Mouse (Mus musculus): ENCODE measurements around the gene Pds5a. TPM values are rescaled to one million over a fixed set of nuclear protein-coding genes. Genes with fewer than 3 reads are reported as not detected.

Gene Pds5a
- polyA plus RNA-seq, 1 experiment from 2014 or later, result 31.2 TPM

DNA sequence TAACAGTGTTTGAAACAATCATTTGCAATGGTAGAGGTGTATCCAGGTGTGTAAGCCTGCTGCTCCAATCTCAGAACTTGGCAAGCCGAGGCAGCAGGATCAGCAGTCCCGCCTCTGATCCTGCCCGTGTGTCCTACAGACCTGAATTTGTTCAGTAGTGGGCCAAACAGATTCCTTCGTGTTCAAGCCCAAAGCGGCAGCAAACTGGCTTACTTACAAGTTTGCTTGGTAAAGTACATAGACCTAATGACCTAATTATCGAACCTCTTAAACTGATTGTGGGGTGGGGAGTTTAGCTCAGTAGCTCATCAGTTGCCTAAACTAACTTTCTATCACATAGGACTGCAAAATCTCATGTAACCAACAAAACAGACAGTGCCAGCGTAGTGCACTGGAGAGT lies 98.4 kb downstream of the Pds5a start:
- H3K9me3 ChIP-seq (ENCODE audit: control insufficient read depth, low read length), result no peaks in the 10 kb centered on the region
- H3K36me3 ChIP-seq (ENCODE audit: control insufficient read depth, insufficient read depth, low read length), result no peaks in the 10 kb centered on the region
- WGBS, result 90% methylated on average over 7 of the region's 7 CpGs
- H3K27ac ChIP-seq (ENCODE audit: low read length), result no peak overlapping the region
- no peak overlapping the region for H3K4me3 ChIP-seq (ENCODE audit: low read length)
- no peak for ATAC-seq
- no peaks in the 10 kb centered on the region for H3K4me1 ChIP-seq (ENCODE audit: control insufficient read depth, insufficient read depth, low read length)
- H3K27me3 ChIP-seq (replicated peaks; ENCODE audit: control insufficient read depth, insufficient read depth, low read length), result no peaks in the 10 kb centered on the region
- H3K9ac ChIP-seq (ENCODE audit: low read depth, low read length), result no peak overlapping the region
- H3K4me2 ChIP-seq (ENCODE audit: low read depth, low read length), result no peak overlapping the region

DNA sequence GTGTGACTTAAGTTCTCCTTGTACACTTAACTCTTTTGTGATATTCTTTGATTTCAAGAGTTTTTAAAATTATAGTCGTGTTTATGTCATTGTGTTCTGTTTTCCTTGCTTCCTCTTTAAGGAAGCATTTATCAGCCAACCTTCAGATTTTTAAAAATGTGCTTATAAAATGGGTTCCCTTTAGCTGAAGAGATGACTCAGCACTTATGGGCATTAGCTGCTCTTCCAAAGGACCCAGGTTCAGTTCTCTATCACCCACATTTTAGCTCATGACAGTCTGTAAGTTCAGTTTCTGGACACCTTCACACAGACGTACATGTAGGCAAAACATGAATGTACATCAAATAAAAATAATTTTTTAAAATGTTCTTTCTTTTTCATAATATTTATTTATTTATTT lies 105.7 kb downstream of the Pds5a start:
- Histone ChIP-seq H3K4me1 (ENCODE audit: control insufficient read depth, insufficient read depth, low read length) (no peaks in the 10 kb centered on the region), H3K4me3 (ENCODE audit: low read length) (no peak overlapping the region), H3K9ac (ENCODE audit: low read depth, low read length) (no peak overlapping the region), H3K27me3 (replicated peaks; ENCODE audit: control insufficient read depth, insufficient read depth, low read length) (no peaks in the 10 kb centered on the region), H3K9me3 (ENCODE audit: control insufficient read depth, low read length) (no peaks in the 10 kb centered on the region), H3K27ac (ENCODE audit: low read length) (no peak overlapping the region), H3K36me3 (ENCODE audit: control insufficient read depth, insufficient read depth, low read length) (no peaks in the 10 kb centered on the region), H3K4me2 (ENCODE audit: low read depth, low read length) (no peak overlapping the region)
- WGBS, result 91% methylated on average over 2 of the region's 2 CpGs
- no peak for ATAC-seq

DNA sequence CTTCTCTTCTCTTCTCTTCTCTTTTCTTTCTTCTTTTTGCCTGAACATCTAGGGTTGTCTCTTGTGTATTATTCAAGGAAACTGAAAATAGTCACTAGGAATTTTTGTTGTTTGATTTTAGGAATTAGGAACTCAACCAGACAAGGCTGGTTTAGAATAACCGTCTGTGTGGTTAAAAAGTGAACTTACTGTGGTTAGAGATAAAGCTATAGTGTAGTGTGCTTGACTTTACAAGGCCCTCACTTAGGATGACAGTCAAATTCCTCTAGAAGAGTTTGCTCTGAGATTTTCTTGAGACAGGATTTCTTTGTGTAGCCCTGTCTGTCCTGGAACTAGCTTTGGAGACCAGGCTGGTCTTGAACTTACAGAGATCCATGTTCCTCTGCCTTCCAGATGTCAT lies 107.9 kb downstream of the Pds5a start:
- Histone ChIP-seq H3K27me3 (replicated peaks; ENCODE audit: control insufficient read depth, insufficient read depth, low read length) (no peaks in the 10 kb centered on the region), H3K9me3 (ENCODE audit: control insufficient read depth, low read length) (no peaks in the 10 kb centered on the region), H3K4me2 (ENCODE audit: low read depth, low read length) (no peak overlapping the region), H3K4me1 (ENCODE audit: control insufficient read depth, insufficient read depth, low read length) (no peaks in the 10 kb centered on the region), H3K36me3 (ENCODE audit: control insufficient read depth, insufficient read depth, low read length) (no peaks in the 10 kb centered on the region), H3K9ac (ENCODE audit: low read depth, low read length) (no peak overlapping the region), H3K4me3 (ENCODE audit: low read length) (no peak overlapping the region), H3K27ac (ENCODE audit: low read length) (no peak overlapping the region)
- no peak for ATAC-seq
- 80% methylated on average over 1 of the region's 1 CpGs for WGBS

DNA sequence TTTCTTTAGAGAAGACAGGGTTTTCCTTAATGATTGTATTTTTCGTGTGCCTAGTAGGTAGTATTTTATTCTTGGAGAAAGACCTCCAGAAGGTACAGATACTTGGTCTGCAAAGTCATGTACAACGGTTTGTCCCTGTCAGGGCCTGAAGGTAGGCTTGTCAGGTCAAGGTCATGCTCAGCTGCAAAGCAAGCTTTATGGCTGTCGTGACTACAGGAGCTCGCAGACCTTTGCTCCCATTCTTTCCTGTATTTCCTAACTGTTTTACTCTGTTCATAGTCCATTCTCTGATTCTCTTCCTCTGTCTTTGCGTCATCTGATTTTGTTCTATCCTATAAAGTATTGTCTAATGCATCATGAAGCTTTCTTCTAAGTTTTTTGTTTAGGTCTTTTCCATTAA lies 111.8 kb downstream of the Pds5a start:
- Histone ChIP-seq H3K4me3 (ENCODE audit: low read length) (no peak overlapping the region), H3K9me3 (ENCODE audit: control insufficient read depth, low read length) (no peaks in the 10 kb centered on the region), H3K4me1 (ENCODE audit: control insufficient read depth, insufficient read depth, low read length) (no peaks in the 10 kb centered on the region), H3K27ac (ENCODE audit: low read length) (no peak overlapping the region), H3K27me3 (replicated peaks; ENCODE audit: control insufficient read depth, insufficient read depth, low read length) (no peaks in the 10 kb centered on the region), H3K4me2 (ENCODE audit: low read depth, low read length) (no peak overlapping the region), H3K36me3 (ENCODE audit: control insufficient read depth, insufficient read depth, low read length) (no peaks in the 10 kb centered on the region), H3K9ac (ENCODE audit: low read depth, low read length) (no peak overlapping the region)
- 67% methylated on average over 5 of the region's 5 CpGs for WGBS
- ATAC-seq, result peak; percentile 90

DNA sequence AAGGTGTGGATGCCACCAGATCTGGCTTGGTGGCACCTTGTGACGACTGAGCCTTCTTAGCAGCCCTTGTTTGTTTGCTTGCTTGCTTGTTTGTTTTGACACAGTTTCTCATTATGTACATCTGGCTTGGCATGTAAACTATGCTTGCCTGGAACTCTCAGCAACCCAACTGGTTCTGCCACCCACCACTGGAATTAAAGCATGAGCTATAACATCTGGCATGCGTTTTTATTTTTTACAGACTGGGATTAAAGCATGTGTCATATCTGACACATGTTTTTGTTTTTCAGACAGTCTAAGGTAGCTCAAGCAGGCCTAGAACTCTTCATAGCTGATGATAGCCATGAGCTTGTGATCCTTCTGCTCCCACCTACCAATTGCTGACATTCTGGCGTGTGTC lies 119.5 kb downstream of the Pds5a start:
- no peak overlapping the region for H3K4me3 ChIP-seq (ENCODE audit: low read length)
- H3K27me3 ChIP-seq (replicated peaks; ENCODE audit: control insufficient read depth, insufficient read depth, low read length), result no peaks in the 10 kb centered on the region
- no peak for ATAC-seq
- 77% methylated on average over 3 of the region's 3 CpGs for WGBS
- H3K9me3 ChIP-seq (ENCODE audit: control insufficient read depth, low read length), result no peaks in the 10 kb centered on the region
- no peaks in the 10 kb centered on the region for H3K36me3 ChIP-seq (ENCODE audit: control insufficient read depth, insufficient read depth, low read length)
- no peak overlapping the region for H3K4me2 ChIP-seq (ENCODE audit: low read depth, low read length)
- H3K9ac ChIP-seq (ENCODE audit: low read depth, low read length), result no peak overlapping the region
- H3K27ac ChIP-seq (ENCODE audit: low read length), result no peak overlapping the region
- no peaks in the 10 kb centered on the region for H3K4me1 ChIP-seq (ENCODE audit: control insufficient read depth, insufficient read depth, low read length)

DNA sequence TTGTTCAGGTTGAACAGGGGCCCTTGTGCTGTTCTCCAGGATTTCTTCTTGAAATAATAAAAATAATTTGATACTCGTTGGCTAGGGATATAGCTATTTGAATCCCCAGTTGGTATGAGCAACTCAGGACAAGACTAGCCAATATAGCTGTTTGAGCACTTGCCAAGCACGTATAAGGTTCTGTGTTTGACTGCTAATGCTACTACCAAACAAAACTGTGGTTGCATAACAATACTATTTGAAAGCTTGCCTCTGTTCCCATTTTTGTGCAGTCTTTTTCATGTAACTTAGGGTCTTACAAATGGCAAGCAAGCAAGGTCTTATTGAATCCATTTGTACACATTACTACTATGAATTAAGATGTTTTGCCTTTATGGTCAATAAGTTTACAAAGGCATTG lies 122.2 kb downstream of the Pds5a start:
- H3K9ac ChIP-seq (ENCODE audit: low read depth, low read length), result no peak overlapping the region
- no peak overlapping the region for H3K4me2 ChIP-seq (ENCODE audit: low read depth, low read length)
- H3K36me3 ChIP-seq (ENCODE audit: control insufficient read depth, insufficient read depth, low read length), result no peaks in the 10 kb centered on the region
- no peak for ATAC-seq
- WGBS, result 84% methylated on average over 2 of the region's 2 CpGs
- H3K4me3 ChIP-seq (ENCODE audit: low read length), result no peak overlapping the region
- no peak overlapping the region for H3K27ac ChIP-seq (ENCODE audit: low read length)
- no peaks in the 10 kb centered on the region for H3K27me3 ChIP-seq (replicated peaks; ENCODE audit: control insufficient read depth, insufficient read depth, low read length)
- no peaks in the 10 kb centered on the region for H3K9me3 ChIP-seq (ENCODE audit: control insufficient read depth, low read length)
- H3K4me1 ChIP-seq (ENCODE audit: control insufficient read depth, insufficient read depth, low read length), result no peaks in the 10 kb centered on the region

DNA sequence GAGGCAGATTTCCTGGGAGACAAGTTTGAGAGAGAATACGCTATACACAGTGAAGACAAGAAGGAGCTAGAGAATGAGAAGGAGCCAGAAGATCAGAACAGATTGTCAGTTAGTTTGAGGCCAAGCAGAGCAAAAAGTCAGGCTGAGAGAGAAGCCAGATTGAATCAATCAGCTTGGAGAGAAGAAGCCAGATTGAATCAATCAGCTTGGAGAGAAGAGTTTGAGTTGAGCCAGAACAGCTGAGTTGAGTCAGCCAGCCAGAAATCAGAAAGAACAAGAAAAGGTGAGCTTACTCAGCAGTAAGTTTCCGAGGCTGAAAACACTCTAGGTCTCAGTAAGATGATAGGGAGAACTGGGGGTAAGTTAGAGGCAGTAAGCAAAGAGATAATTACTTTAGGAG lies 123.2 kb downstream of the Pds5a start:
- Histone ChIP-seq H3K9me3 (ENCODE audit: control insufficient read depth, low read length) (no peaks in the 10 kb centered on the region), H3K36me3 (ENCODE audit: control insufficient read depth, insufficient read depth, low read length) (no peaks in the 10 kb centered on the region), H3K4me1 (ENCODE audit: control insufficient read depth, insufficient read depth, low read length) (no peaks in the 10 kb centered on the region), H3K27ac (ENCODE audit: low read length) (no peak overlapping the region), H3K4me3 (ENCODE audit: low read length) (no peak overlapping the region), H3K27me3 (replicated peaks; ENCODE audit: control insufficient read depth, insufficient read depth, low read length) (no peaks in the 10 kb centered on the region), H3K4me2 (ENCODE audit: low read depth, low read length) (no peak overlapping the region), H3K9ac (ENCODE audit: low read depth, low read length) (no peak overlapping the region)
- no peak for ATAC-seq
- 76% methylated on average over 2 of the region's 2 CpGs for WGBS

DNA sequence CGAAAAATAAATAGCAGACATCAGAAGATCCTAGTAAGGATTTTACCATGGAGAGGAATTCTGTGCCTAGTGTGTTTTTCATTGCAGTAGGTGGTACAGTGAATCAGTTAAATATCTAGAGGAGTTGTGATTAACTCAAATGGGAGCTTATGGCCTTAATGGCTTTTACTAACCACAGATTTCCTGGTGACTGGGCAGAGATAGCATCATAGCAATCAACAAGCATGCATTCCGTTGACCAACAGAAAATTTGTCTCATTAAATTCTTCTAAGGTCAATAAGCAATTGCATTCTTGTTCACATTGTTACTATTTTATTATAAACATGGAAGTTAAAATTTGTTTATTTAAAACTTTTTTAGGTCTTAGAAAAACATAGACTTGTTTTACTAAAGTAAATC lies 132.6 kb downstream of the Pds5a start:
- no peak for ATAC-seq
- H3K36me3 ChIP-seq (ENCODE audit: control insufficient read depth, insufficient read depth, low read length), result no peaks in the 10 kb centered on the region
- 83% methylated on average over 2 of the region's 2 CpGs for WGBS
- H3K9ac ChIP-seq (ENCODE audit: low read depth, low read length), result no peak overlapping the region
- no peak overlapping the region for H3K4me2 ChIP-seq (ENCODE audit: low read depth, low read length)
- H3K27me3 ChIP-seq (replicated peaks; ENCODE audit: control insufficient read depth, insufficient read depth, low read length), result no peaks in the 10 kb centered on the region
- no peak overlapping the region for H3K27ac ChIP-seq (ENCODE audit: low read length)
- no peak overlapping the region for H3K4me3 ChIP-seq (ENCODE audit: low read length)
- H3K4me1 ChIP-seq (ENCODE audit: control insufficient read depth, insufficient read depth, low read length), result no peaks in the 10 kb centered on the region
- no peaks in the 10 kb centered on the region for H3K9me3 ChIP-seq (ENCODE audit: control insufficient read depth, low read length)

DNA sequence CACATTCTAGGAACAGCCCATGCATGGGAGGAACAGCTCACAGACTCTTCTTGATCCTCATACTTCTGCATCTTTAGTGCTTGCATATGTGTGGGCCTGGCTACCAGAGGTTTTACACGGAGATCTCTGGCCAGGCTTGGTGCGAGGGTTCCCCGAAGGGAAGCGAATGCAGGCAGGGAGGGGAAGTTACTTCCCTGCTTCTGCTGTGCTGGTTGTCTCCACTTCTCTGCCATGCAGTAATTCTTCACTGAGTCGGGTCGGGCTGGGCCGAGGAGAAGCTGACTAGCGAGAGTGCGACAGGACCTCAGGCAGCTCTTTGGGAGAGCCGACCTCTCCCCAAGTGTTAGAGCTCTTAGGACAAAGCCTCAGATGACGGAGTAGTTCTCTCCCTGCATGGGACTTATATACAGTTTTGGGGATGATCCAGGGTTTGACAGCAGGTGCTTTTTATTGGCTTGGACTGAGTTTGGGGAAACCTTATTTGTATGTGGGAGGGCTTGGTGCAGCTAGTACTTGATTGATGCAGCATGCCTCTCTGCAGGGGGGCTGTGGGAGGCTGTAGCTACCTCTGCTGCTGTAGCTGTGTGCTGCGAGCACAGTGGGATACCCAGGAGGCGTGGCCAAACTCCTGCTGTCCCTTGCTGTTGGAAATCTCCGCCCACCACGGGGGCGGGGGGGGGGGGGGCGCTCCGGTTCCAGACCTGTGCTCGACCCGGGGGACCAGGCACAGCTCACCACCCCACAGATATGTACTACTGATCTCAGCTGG lies 136.8 kb downstream of the Pds5a start:
- 40% methylated on average over 20 of the region's 20 CpGs for WGBS
- no peak overlapping the region for H3K27ac ChIP-seq (ENCODE audit: low read length)
- H3K9ac ChIP-seq (ENCODE audit: low read depth, low read length), result no peak overlapping the region
- H3K36me3 ChIP-seq (ENCODE audit: control insufficient read depth, insufficient read depth, low read length), result no peaks in the 10 kb centered on the region
- H3K4me2 ChIP-seq (ENCODE audit: low read depth, low read length), result no peak overlapping the region
- peak; percentile 42; the same call in 1 of the 2 replicates for ATAC-seq
- no peaks in the 10 kb centered on the region; the same call in 1 of the 2 replicates for H3K4me1 ChIP-seq (ENCODE audit: control insufficient read depth, insufficient read depth, low read length)
- no peaks in the 10 kb centered on the region for H3K9me3 ChIP-seq (ENCODE audit: control insufficient read depth, low read length)
- H3K4me3 ChIP-seq (ENCODE audit: low read length), result no peak overlapping the region
- no peaks in the 10 kb centered on the region for H3K27me3 ChIP-seq (replicated peaks; ENCODE audit: control insufficient read depth, insufficient read depth, low read length)

DNA sequence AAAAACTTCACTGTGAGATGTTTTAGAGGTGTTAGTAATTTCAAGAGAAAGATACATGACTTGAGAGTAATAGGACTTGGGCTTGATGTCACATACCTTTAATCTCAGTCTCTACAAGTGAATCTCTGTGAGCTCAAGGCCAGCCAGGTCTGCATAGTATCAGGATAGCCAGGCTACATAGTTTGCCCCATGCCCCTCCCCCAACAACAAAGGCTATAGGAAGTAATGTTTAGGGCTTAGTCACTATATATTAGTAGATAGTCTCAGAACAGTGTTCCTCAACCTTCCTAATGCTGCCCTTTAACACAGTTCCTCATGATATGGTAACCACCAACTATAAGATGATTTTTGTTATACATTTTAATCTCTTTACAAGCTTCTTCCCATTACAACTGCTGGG lies 141.0 kb downstream of the Pds5a start:
- no peak overlapping the region for H3K4me3 ChIP-seq (ENCODE audit: low read length)
- no peaks in the 10 kb centered on the region for H3K36me3 ChIP-seq (ENCODE audit: control insufficient read depth, insufficient read depth, low read length)
- H3K4me2 ChIP-seq (ENCODE audit: low read depth, low read length), result no peak overlapping the region
- no peak for ATAC-seq
- no peaks in the 10 kb centered on the region; the same call in 1 of the 2 replicates for H3K4me1 ChIP-seq (ENCODE audit: control insufficient read depth, insufficient read depth, low read length)
- no peak overlapping the region for H3K27ac ChIP-seq (ENCODE audit: low read length)
- H3K9ac ChIP-seq (ENCODE audit: low read depth, low read length), result no peak overlapping the region
- H3K9me3 ChIP-seq (ENCODE audit: control insufficient read depth, low read length), result no peaks in the 10 kb centered on the region
- no peaks in the 10 kb centered on the region for H3K27me3 ChIP-seq (replicated peaks; ENCODE audit: control insufficient read depth, insufficient read depth, low read length)
